Mouse (Mus musculus) hindbrain, embryonic 14.5 days (tissue): ENCODE data around the gene Vti1a. TPM values are rescaled to one million over a fixed set of nuclear protein-coding genes. Genes with fewer than 3 reads are reported as not detected.

Experiments
- ATAC-seq: fragments of 200-750 bp; cut with Nextera tagmentation; 2 replicates; pipeline ENCODE4 v1.8.0; 2017; ENCODE audit warnings: moderate number of reproducible peaks, mild to moderate bottlenecking, moderate TSS enrichment, moderate library complexity; ENCODE audit not compliant: low FRiP score
- DNase-seq: peaks from one replicate; pipeline ENCODE4 v3.0.0-alpha.2; 2015; ENCODE audit warnings: low spot score
- H3K27ac ChIP-seq: fragments of 300-500 bp; sonication (generic); 2 replicates; pipeline ENCODE4 v1.5.1; 2014; ENCODE audit warnings: mild to moderate bottlenecking, moderate library complexity
- H3K27me3 ChIP-seq: fragments of 300-500 bp; sonication (generic); 2 replicates; pipeline ENCODE4 v1.6.1; 2014; ENCODE audit warnings: mild to moderate bottlenecking, low read length, mixed read lengths; ENCODE audit not compliant: control insufficient read depth, insufficient read depth
- H3K36me3 ChIP-seq: fragments of 300-500 bp; sonication (generic); replicated peaks from 2 replicates; pipeline ENCODE4 v1.6.1; 2014; ENCODE audit not compliant: control insufficient read depth, insufficient read depth
- H3K4me1 ChIP-seq: fragments of 300-500 bp; sonication (generic); replicated peaks from 2 replicates; pipeline ENCODE4 v1.6.1; 2014; ENCODE audit warnings: antibody characterized with exemption, low read length, mixed read lengths; ENCODE audit not compliant: control insufficient read depth, insufficient read depth
- H3K4me2 ChIP-seq: fragments of 300-500 bp; sonication (generic); replicated peaks from 2 replicates; pipeline ENCODE4 v1.6.1; 2014; ENCODE audit warnings: mild to moderate bottlenecking, moderate library complexity
- H3K4me3 ChIP-seq: fragments of 300-500 bp; sonication (generic); replicated peaks from 2 replicates; pipeline ENCODE4 v1.5.1; 2014; ENCODE audit warnings: mild to moderate bottlenecking, low read length
- H3K9ac ChIP-seq: fragments of 300-500 bp; sonication (generic); 2 replicates; pipeline ENCODE4 v1.6.1; 2014
- H3K9me3 ChIP-seq: fragments of 300-500 bp; sonication (generic); 2 replicates; pipeline ENCODE4 v1.6.1; 2016; ENCODE audit warnings: low read length; ENCODE audit not compliant: control insufficient read depth
- WGBS: fragments of 180-500 bp; shearing (Covaris S2); extraction: QIAGEN DNeasy Blood & Tissue Kit; methylation state at CpG from one replicate; pipeline ENCODE4 v1.1.7; 2014; 5-methylcytosine and 5-hydroxymethylcytosine counted together
- polyA plus RNA-seq: library from polyadenylated mRNA; unstranded; fragments of >200 nt; fragmentation: Nextera tagmentation; extraction: Ambion mirVana; gene quantifications from 2 replicates; pipeline ENCODE4 v1.2.1, GENCODE M21; 2014

Gene Vti1a
- polyA plus RNA-seq, 1 experiment from 2014 or later, result 32.1 TPM

DNA sequence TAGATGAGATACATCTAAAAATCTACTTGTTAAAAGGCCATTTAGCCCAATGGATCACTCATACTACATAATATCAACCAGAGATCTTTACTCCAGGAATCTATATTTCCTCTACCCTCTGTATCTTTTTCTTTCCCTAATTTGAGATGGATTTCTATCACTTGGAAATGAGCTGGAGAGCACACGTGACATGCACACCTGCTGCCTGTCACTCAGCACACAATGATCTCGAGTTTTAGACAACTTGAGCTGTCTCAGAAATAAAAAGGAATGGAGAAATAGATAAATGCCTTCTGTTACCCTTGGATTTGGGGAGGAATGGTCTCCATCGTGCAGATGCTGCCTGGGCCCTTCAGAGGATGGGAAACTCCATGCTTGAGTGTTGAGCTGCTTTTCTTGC, 103.9 kb downstream of the Vti1a start:
- DNase-seq (no peak), ATAC-seq (no peak)
- H3K36me3 ChIP-seq, result no peaks in the 10 kb centered on the region
- no peaks in the 10 kb centered on the region for H3K4me1 ChIP-seq
- H3K9me3 ChIP-seq, result no peaks in the 10 kb centered on the region
- no peak overlapping the region for H3K4me2 ChIP-seq
- H3K27ac ChIP-seq, result no peak overlapping the region
- WGBS, result 60% methylated on average over 3 of the region's 3 CpGs
- no peak overlapping the region for H3K4me3 ChIP-seq
- no peaks in the 10 kb centered on the region for H3K27me3 ChIP-seq
- no peak overlapping the region for H3K9ac ChIP-seq

DNA sequence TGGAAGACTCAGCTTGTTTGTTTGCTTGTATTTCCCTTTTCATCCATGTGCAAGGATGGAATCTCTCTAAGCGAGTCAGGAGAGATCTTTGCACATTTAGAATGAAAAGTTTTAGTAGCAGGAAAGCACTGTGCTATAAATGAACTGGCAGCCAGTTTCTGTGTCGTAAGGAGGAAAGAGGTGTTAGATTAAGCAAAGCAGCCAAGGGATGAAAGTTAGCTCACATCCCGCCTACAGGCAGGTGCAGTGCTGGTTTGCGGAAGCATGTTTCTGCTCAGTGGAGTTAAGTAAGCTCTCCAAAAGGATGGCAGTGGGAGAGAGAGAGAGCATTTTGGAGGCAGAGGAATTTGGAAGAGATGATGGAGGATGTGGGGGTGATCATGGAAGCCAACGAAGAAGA, 105.7 kb downstream of the Vti1a start:
- 87% methylated on average over 5 of the region's 5 CpGs for WGBS
- no peak for ATAC-seq
- no peaks in the 10 kb centered on the region for H3K27me3 ChIP-seq
- no peak for DNase-seq
- H3K4me1 ChIP-seq, result no peaks in the 10 kb centered on the region
- H3K9ac ChIP-seq, result no peak overlapping the region
- no peaks in the 10 kb centered on the region for H3K9me3 ChIP-seq
- no peak overlapping the region for H3K27ac ChIP-seq
- H3K36me3 ChIP-seq, result no peaks in the 10 kb centered on the region
- H3K4me3 ChIP-seq, result no peak overlapping the region
- H3K4me2 ChIP-seq, result no peak overlapping the region

DNA sequence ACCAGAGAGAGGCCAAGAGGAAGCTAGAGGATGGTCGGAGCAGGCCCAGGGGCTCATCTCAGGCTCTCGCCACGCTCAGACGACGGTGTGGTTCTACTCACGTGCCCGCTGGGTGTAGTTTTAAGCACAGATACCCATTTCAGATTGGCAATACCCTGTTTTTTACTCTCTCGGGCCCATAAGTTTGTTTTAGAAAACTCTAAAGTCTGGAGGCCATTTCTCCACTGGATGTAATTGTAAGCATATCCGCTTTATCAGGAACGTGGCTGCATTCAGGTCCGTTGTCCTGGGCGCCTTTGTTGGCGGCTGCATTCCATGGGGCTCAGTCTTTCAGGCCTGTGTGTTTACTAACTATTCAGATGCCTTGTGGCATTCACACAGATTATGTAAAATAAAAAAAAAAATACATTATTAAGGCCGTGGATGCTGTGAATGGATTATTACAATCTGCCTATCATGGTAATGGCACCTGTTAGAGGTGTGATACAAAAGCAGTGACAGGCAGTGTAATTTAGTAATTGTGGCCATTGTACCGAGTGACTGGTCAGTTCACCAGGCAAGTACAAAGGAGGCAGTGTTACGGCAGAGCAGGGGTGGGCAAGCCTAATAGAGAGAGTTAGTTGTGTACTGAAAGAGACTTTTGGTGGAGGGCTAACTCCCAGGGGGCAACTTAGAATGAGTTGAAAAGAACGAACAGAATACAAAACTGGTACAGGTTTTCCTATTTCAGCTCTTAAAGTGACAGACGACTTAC, 106.4 kb downstream of the Vti1a start:
- H3K4me1 ChIP-seq, result no peaks in the 10 kb centered on the region
- H3K27ac ChIP-seq, result no peak overlapping the region
- H3K4me3 ChIP-seq, result no peak overlapping the region
- no peak overlapping the region for H3K9ac ChIP-seq
- no peaks in the 10 kb centered on the region for H3K27me3 ChIP-seq
- 32% methylated on average over 18 of the region's 18 CpGs for WGBS
- H3K4me2 ChIP-seq, result no peak overlapping the region
- no peaks in the 10 kb centered on the region for H3K9me3 ChIP-seq
- ATAC-seq (peak; percentile 48; the same call in 1 of the 2 replicates), DNase-seq (no peak)
- H3K36me3 ChIP-seq, result no peaks in the 10 kb centered on the region

DNA sequence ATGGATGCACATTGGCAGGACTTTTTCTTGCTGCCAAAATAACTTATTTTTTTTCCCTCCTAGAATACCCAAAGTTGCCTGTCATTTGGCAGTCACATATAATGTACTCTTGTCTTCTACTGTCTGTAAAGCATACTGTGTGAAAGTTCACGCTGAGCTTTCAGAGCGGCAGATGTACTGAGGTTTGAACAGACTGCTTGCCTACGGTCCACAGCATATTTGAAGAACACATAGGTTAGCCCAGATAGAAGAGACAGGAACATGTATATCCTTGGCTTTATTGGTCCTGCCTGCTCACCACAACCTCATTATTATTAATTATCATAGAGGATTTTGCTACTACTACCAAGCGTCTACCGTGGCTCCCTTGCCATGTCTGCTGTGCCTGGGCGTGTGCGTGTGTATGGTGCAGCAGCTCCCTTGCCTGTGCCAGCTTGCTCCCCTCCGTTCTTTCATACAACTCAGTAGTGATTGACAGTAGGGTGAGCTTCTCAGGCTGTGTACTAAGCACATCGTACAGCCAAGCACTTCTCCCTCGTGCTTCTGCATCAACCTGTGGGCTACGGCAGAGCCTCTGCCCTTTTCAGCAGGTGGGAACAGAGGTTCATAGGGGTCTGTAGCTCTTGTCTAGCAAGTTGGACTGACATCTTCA, 107.1 kb downstream of the Vti1a start:
- ATAC-seq, result no peak
- Histone ChIP-seq H3K4me1 (no peaks in the 10 kb centered on the region), H3K36me3 (no peaks in the 10 kb centered on the region), H3K4me2 (no peak overlapping the region), H3K9ac (no peak overlapping the region), H3K27ac (no peak overlapping the region), H3K27me3 (no peaks in the 10 kb centered on the region), H3K9me3 (no peaks in the 10 kb centered on the region), H3K4me3 (no peak overlapping the region)
- DNase-seq, result no peak
- 65% methylated on average over 11 of the region's 11 CpGs for WGBS

DNA sequence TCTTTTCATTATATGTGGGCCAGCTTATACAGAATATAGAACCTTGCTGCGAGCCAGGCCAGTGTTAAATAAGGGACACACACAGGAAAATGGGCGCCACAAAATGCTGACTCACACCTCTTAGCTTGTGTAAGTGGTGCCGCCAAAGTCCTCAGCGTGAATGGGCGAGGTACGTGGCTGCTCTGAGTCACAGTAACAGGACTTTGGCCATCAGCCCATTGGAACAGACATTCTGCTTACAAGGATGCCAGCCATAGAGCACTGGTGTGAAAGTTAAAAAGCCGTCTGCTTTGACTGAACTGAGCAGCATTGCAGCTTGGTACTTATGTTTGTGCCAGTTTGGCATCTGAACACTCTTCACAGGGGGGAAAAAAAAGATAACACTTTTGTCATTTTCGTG, 107.9 kb downstream of the Vti1a start:
- ATAC-seq (no peak; the same call in 1 of the 2 replicates), DNase-seq (peak; percentile 74)
- Histone ChIP-seq H3K36me3 (no peaks in the 10 kb centered on the region), H3K9ac (no peak overlapping the region), H3K4me1 (no peaks in the 10 kb centered on the region), H3K4me2 (no peak overlapping the region), H3K4me3 (no peak overlapping the region), H3K9me3 (no peaks in the 10 kb centered on the region), H3K27ac (no peak overlapping the region), H3K27me3 (no peaks in the 10 kb centered on the region)
- WGBS, result 63% methylated on average over 8 of the region's 8 CpGs

DNA sequence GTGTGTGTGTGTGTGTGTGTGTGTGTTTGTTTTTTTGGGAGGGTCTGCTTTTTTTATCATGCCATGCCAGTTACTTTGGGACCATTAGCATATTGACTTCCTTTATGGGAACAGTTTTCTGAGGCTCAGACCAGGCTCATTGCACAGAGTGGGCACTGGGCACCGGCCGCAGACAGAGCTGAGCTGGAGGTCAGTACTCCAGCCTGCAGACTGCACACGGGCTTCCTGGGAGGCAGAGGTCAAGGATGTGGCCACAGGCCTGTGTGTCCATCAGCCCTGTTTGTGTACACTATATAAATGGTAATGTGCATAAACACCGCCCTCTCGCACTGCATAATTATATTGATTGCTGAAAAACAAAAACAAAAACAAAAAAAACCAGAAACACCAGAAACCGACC, 108.4 kb downstream of the Vti1a start:
- H3K4me2 ChIP-seq, result no peak overlapping the region
- no peak overlapping the region for H3K27ac ChIP-seq
- WGBS, result 73% methylated on average over 6 of the region's 6 CpGs
- no peak for ATAC-seq
- no peaks in the 10 kb centered on the region for H3K27me3 ChIP-seq
- no peaks in the 10 kb centered on the region for H3K36me3 ChIP-seq
- H3K4me3 ChIP-seq, result no peak overlapping the region
- no peak for DNase-seq
- H3K9ac ChIP-seq, result no peak overlapping the region
- H3K9me3 ChIP-seq, result no peaks in the 10 kb centered on the region
- H3K4me1 ChIP-seq, result no peaks in the 10 kb centered on the region

DNA sequence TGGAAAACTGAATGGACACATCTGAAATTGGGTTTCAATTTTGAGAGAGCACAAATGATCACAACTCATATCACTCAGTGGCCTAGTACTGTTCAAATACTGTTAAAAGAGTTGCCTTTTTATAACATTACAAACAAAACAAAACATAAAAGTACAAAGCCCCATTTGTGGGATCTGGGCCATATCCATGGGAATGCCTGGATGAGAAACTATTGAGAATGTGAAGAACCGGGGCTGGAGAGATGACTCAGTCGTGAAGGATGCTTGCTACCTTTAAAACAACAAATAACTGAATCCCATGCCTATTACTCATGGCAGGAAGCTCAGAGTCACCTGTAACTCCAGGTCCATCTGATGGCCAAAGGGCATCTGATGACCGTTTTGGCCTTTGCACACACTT, 124.2 kb downstream of the Vti1a start:
- no peaks in the 10 kb centered on the region for H3K36me3 ChIP-seq
- no peaks in the 10 kb centered on the region for H3K27me3 ChIP-seq
- DNase-seq (no peak), ATAC-seq (no peak)
- H3K4me2 ChIP-seq, result no peak overlapping the region
- H3K9me3 ChIP-seq, result no peaks in the 10 kb centered on the region
- H3K27ac ChIP-seq, result no peak overlapping the region
- H3K4me1 ChIP-seq, result no peaks in the 10 kb centered on the region
- H3K9ac ChIP-seq, result no peak overlapping the region
- H3K4me3 ChIP-seq, result no peak overlapping the region
- 93% methylated on average over 3 of the region's 3 CpGs for WGBS

DNA sequence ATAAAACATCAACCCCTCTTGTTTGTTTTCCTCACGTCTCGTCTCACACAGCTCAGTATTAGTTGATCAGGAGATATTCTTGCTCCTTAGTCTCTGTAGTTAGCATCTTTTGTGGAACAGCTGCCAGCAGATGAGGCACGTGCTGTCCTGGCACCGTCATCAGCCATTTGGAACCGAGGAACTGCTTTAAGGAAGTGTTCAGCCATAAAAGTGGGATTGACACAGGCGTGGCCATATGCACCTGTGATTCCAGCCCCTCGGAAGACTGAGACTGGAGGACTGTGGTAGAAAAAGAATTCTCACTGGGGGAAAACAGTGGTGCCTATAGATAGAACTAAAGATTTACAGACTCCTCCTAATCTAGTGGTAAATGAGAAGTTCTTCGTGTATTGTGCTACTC, 127.5 kb downstream of the Vti1a start:
- no peak for DNase-seq
- no peak overlapping the region for H3K4me3 ChIP-seq
- no peak overlapping the region for H3K9ac ChIP-seq
- no peaks in the 10 kb centered on the region for H3K9me3 ChIP-seq
- no peak overlapping the region for H3K4me2 ChIP-seq
- H3K36me3 ChIP-seq, result no peaks in the 10 kb centered on the region
- H3K27ac ChIP-seq, result no peak overlapping the region
- 0 out of 2 replicates have a peak, but pooled peaks cover 2% of the 10 kb centered on the region for H3K4me1 ChIP-seq
- no peaks in the 10 kb centered on the region for H3K27me3 ChIP-seq
- 86% methylated on average over 8 of the region's 8 CpGs for WGBS
- no peak for ATAC-seq

DNA sequence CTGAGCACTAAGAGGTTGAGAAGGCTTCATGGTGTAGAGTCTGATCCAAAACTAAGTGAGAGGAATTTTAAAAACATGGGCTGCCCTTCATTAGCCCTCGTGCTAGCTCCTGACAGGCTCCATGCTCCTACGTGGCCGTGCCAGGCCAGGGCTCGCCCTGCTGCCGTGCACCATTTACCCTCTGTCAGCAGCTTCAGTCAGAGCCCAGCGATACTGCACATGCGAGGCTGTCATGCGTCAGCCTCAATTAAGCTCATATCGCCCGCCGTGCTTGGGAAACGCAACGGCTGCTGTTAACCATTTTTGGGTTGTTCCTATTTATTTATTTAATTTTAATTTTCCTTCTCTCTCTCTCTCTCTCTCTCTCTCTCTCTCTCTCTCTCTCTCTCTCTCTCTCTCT, 133.0 kb downstream of the Vti1a start:
- ATAC-seq, result no peak
- 29% methylated on average over 13 of the region's 13 CpGs for WGBS
- H3K4me2 ChIP-seq, result peak overlapping the region; percentile 23
- DNase-seq, result peak; percentile 41
- H3K36me3 ChIP-seq, result no peaks in the 10 kb centered on the region
- no peaks in the 10 kb centered on the region for H3K9me3 ChIP-seq
- no peak overlapping the region for H3K9ac ChIP-seq
- H3K27me3 ChIP-seq, result no peaks in the 10 kb centered on the region
- no peak overlapping the region for H3K4me3 ChIP-seq
- H3K27ac ChIP-seq, result no peak overlapping the region
- 0 out of 2 replicates have a peak, but pooled peaks cover 9% of the 10 kb centered on the region for H3K4me1 ChIP-seq
